Mouse (Mus musculus) liver, adult 2 months (tissue): ENCODE results near the gene Shc3. TPM values are rescaled to one million over a fixed set of nuclear protein-coding genes. Genes with fewer than 3 reads are reported as not detected.

ENCODE experiments used
- DNase-seq: peaks from one replicate; pipeline ENCODE4 v3.0.0-alpha.2; 2011; ENCODE audit warnings: low read depth, low spot score; ENCODE audit errors: extremely low read depth
- H3K27ac ChIP-seq: fragments of 200-500 bp; replicated peaks from 2 replicates; pipeline ENCODE4 v1.5.1; 2012; ENCODE audit warnings: low read depth, mild to moderate bottlenecking, control low read depth, inconsistent platforms, low read length; ENCODE audit not compliant: insufficient read depth
- H3K27me3 ChIP-seq: fragments of 200-500 bp; 2 replicates; pipeline ENCODE4 v1.6.1; 2012; ENCODE audit warnings: mild to moderate bottlenecking, moderate library complexity, low read length, inconsistent platforms; ENCODE audit not compliant: control insufficient read depth, insufficient read depth
- H3K36me3 ChIP-seq: fragments of 200-500 bp; 2 replicates; pipeline ENCODE4 v1.6.1; 2012; ENCODE audit warnings: low read length, inconsistent platforms; ENCODE audit not compliant: control insufficient read depth, insufficient read depth
- H3K4me1 ChIP-seq: fragments of 200-500 bp; 2 replicates; pipeline ENCODE4 v1.6.1; 2011; ENCODE audit warnings: low read length; ENCODE audit not compliant: control insufficient read depth, insufficient read depth
- H3K4me3 ChIP-seq: fragments of 200-500 bp; 2 replicates; pipeline ENCODE4 v1.5.1; 2011; ENCODE audit warnings: low read depth, mild to moderate bottlenecking, control low read depth, low read length, moderate library complexity; ENCODE audit not compliant: insufficient read depth
- H3K79me2 ChIP-seq: fragments of 200-500 bp; 2 replicates; pipeline ENCODE4 v1.6.1; 2012; ENCODE audit warnings: inconsistent platforms, mild to moderate bottlenecking, low read length, moderate library complexity; ENCODE audit not compliant: control insufficient read depth, insufficient read depth
- H3K9ac ChIP-seq: fragments of 200-500 bp; 2 replicates; pipeline ENCODE4 v1.6.1; 2012; ENCODE audit warnings: low read depth, mild to moderate bottlenecking, control low read depth, inconsistent platforms, low read length
- CTCF ChIP-seq: fragments of 200-500 bp; IDR thresholded peaks from 2 replicates; pipeline ENCODE4 v1.5.1; 2011; ENCODE audit warnings: low read depth, low read length, control low read depth
- POLR2A ChIP-seq: fragments of 200-500 bp; IDR thresholded peaks from 2 replicates; pipeline ENCODE4 v1.6.1; 2011; ENCODE audit warnings: low read length, control low read depth; ENCODE audit not compliant: insufficient read depth; ENCODE audit errors: extremely low read depth
- WGBS: fragments of 180-500 bp; shearing (Covaris S2); methylation state at CpG from one replicate; pipeline ENCODE4 v1.1.7; 2018; 5-methylcytosine and 5-hydroxymethylcytosine counted together
- polyA plus RNA-seq: library from polyadenylated mRNA; depleted of rRNA; stranded (reverse); fragments of >200 nt; gene quantifications from 2 replicates; pipeline ENCODE4 v1.2.3, GENCODE M21; 2012
- total RNA-seq: library from RNA; depleted of rRNA; stranded (reverse); fragments of >200 nt; gene quantifications from 2 replicates; pipeline ENCODE4 v1.2.3, GENCODE M21; 2014

Gene Shc3
- total and polyA plus RNA-seq, 2 experiments, result 0.09 TPM; not detected in 1

DNA sequence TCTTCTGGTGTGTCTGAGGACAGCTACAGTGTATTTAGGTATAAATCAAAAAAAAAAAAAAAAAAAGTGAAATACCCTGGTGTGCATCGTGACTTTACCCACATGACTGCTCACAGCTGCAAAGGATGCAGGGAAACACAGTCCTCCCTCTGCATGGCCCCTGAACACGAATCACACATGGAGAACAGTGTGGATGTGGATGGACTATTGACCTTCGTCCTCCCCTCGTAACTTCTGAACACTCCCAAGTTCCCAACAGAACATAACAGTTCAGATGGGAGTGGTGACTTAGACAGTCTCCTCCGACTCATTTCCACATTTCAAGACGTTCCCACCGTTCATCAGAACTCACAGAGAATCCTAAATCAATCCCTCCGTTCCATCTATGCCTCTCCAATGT lies 33.5 kb upstream of the Shc3 start:
- no peaks in the 10 kb centered on the region for H3K4me1 ChIP-seq
- DNase-seq, result no peak
- H3K79me2 ChIP-seq, result no peaks in the 10 kb centered on the region
- TF ChIP-seq CTCF, result no peak
- TF ChIP-seq POLR2A, result no peak
- no peak overlapping the region for H3K9ac ChIP-seq
- 70% methylated on average over 8 of the region's 8 CpGs for WGBS
- H3K4me3 ChIP-seq, result no peak overlapping the region
- no peak overlapping the region for H3K27ac ChIP-seq
- no peaks in the 10 kb centered on the region for H3K36me3 ChIP-seq
- H3K27me3 ChIP-seq, result no peaks in the 10 kb centered on the region

DNA sequence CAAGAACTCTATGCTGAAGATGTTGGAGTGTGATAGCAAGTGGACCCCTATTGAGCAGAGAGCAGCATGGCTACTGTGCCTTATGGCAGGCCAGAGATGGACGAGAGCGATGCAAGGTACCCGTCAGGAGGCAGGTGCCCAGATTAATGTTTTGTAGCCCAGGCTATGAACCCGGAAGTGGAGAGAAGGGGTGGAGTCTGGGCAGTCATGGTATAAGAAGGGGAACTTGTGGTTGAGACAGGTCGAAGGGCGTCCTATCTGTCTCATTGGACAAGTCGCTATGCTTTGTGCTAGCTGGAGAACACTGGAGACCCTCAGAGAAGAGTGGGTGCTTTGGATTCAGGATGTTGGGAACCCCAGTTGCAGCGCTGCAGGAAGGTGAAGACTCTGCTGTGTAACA lies 30.9 kb upstream of the Shc3 start:
- Histone ChIP-seq H3K4me3 (no peak overlapping the region), H3K27ac (no peak overlapping the region), H3K4me1 (no peaks in the 10 kb centered on the region), H3K79me2 (no peaks in the 10 kb centered on the region), H3K9ac (no peak overlapping the region), H3K27me3 (no peaks in the 10 kb centered on the region), H3K36me3 (no peaks in the 10 kb centered on the region)
- DNase-seq, result no peak
- 86% methylated on average over 8 of the region's 8 CpGs for WGBS
- no peak for TF ChIP-seq POLR2A
- TF ChIP-seq CTCF, result no peak

DNA sequence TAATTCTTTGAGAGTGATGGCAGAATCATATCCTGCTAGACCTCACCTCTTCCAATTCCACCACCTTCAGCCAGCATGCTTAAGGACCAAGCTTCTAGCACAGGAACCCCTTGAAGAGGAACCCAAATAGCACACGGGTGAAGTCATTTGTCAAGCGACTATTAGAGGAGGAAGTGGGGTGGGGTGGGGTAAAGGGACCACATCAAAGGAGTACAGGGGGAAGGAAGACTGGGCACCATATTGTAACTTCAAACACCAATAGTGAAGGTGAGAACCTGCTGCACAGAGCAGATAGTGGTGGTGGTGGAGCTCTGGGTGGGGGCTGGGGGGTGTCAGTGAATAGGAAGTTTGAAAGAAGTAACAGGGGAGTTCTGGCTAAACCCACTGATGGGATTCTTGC lies 28.8 kb upstream of the Shc3 start:
- H3K4me3 ChIP-seq, result no peak overlapping the region
- 63% methylated on average over 2 of the region's 2 CpGs for WGBS
- no peak overlapping the region for H3K9ac ChIP-seq
- no peak overlapping the region for H3K27ac ChIP-seq
- no peak for DNase-seq
- H3K79me2 ChIP-seq, result no peaks in the 10 kb centered on the region
- H3K27me3 ChIP-seq, result peaks cover 3% of the 10 kb centered on the region; the same call in 1 of the 2 replicates
- no peaks in the 10 kb centered on the region for H3K36me3 ChIP-seq
- no peaks in the 10 kb centered on the region for H3K4me1 ChIP-seq
- TF ChIP-seq CTCF, result no peak
- TF ChIP-seq POLR2A, result no peak

DNA sequence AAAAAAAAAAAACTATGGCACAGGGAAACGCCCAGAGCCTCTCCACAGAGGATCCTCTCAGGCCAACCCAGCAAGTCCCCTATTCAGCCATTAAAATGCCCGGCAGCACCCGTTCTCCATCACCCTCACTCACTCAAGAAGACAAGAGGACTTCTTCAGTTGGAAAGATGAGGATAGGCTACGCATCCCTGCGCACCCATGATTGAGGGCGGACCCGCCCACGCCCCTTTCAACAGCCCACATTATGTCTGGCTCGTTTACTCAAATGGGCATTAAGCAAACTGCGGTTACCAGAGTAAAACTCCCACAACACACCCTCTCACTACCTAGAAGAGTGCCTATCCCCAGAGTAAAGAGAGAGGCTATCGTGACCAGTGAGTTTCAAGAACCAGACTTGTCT lies 26.2 kb upstream of the Shc3 start:
- H3K79me2 ChIP-seq, result no peaks in the 10 kb centered on the region
- H3K4me3 ChIP-seq, result no peak overlapping the region
- no peak overlapping the region for H3K27ac ChIP-seq
- DNase-seq, result no peak
- H3K9ac ChIP-seq, result no peak overlapping the region
- peaks cover 3% of the 10 kb centered on the region; the same call in 1 of the 2 replicates for H3K27me3 ChIP-seq
- TF ChIP-seq POLR2A (no peak), CTCF (no peak)
- no peaks in the 10 kb centered on the region for H3K4me1 ChIP-seq
- WGBS, result 55% methylated on average over 11 of the region's 11 CpGs
- H3K36me3 ChIP-seq, result no peaks in the 10 kb centered on the region

DNA sequence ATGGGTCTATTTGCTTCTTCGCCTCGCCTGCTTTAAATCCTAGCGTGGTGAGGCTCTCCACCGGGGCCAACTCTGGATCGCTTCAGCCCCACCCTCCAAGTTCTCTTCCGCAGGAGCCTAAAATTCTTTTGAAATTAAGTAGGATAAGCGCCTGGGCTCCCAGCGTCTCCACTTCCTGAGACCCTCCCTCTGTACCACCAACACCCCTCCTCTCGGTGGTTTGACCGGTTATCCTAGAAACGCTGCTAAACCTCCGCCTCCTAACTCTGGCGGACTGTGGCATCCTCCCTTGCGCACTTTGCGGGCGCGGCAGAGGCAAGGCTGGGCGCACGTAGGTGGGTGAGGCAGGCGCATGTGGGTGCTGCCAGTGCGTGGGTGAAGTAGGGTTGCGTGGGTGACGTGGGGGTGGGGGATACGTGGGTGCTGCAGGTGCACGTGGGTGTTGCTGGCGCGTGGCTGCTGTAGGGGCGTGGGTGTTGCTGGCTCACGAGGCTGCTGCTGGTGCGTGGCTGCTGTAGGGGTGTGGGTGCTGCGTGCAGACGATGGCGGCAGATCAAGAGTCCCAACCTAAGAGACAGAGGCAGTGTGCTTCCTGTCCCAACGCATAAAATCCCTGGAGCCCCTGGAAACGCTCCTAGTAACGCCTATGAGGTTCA lies 25.6 kb upstream of the Shc3 start:
- H3K79me2 ChIP-seq, result no peaks in the 10 kb centered on the region
- no peak for TF ChIP-seq POLR2A
- TF ChIP-seq CTCF, result no peak
- H3K4me1 ChIP-seq, result no peaks in the 10 kb centered on the region
- no peak for DNase-seq
- no peak overlapping the region for H3K4me3 ChIP-seq
- no peaks in the 10 kb centered on the region for H3K36me3 ChIP-seq
- WGBS, result 4% methylated on average over 36 of the region's 36 CpGs
- H3K27ac ChIP-seq, result no peak overlapping the region
- H3K27me3 ChIP-seq, result peaks cover 3% of the 10 kb centered on the region; the same call in 1 of the 2 replicates
- H3K9ac ChIP-seq, result no peak overlapping the region

DNA sequence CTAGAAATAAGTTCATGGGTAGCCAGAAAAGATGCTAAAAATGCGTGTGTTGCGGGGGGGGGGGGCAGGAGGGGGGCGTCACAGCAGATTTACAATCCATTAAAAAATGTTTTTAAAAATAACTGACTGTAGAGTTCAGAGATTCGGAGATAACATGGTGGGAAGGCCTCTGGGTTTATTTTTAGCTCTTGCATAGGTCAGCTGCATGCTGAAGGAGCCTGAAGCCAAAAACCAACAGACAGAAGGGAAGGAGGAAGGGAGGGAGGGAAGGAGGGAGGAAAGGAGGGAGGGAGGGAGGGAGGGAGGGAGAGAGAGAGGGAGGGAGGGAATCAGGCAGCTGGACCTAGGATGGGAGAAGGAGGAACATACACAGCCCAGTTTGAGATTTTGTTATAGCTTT lies 18.8 kb upstream of the Shc3 start:
- Histone ChIP-seq H3K79me2 (no peaks in the 10 kb centered on the region), H3K4me1 (no peaks in the 10 kb centered on the region), H3K36me3 (no peaks in the 10 kb centered on the region), H3K27ac (no peak overlapping the region), H3K4me3 (no peak overlapping the region), H3K27me3 (no peaks in the 10 kb centered on the region), H3K9ac (no peak overlapping the region)
- no peak for TF ChIP-seq CTCF
- no peak for TF ChIP-seq POLR2A
- 71% methylated on average over 4 of the region's 4 CpGs for WGBS
- DNase-seq, result no peak
